Mouse (Mus musculus): ENCODE measurements around the gene Ddi2.

The Ddi2 gene

DNA sequence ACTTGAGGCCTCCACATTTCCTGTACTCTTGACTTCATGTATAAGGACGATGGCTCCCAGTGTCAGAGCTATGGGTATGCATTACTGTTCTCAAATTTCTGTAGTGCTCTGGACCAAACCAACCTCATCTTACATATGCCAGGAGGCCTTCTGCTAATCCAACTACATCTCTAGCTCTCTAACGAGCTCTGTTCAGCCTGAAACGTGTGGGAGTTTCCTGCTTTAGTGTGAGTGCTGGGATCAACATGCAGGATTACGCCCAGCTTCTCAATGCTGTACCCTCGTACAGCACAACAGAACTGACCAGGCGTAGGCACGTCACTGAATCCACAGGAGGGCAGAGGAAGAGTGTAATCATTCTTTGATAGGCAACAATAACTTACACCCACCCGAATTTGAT is 36.7 kb downstream of the Ddi2 start:
- no peak for DNase-seq

DNA sequence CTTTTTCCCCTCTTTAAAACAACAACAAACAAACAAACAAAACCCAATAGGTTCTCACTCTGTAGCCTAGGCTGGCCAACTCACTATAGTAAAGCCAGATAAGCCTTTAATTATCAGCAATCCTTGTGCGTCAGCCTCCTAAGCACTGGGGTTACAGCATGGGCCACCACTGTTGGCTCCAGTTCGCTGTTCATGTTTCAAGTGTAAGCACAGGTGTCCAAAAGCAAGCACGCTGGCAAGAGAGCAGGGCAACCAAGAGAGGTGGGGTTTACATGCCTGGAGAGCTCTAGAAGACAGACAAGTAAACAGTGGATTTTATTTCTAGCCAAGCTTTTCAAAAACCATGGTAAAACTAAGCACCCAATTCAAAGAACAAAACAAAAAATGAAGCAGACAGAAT is 37.1 kb downstream of the Ddi2 start:
- DNase-seq, result no peak

DNA sequence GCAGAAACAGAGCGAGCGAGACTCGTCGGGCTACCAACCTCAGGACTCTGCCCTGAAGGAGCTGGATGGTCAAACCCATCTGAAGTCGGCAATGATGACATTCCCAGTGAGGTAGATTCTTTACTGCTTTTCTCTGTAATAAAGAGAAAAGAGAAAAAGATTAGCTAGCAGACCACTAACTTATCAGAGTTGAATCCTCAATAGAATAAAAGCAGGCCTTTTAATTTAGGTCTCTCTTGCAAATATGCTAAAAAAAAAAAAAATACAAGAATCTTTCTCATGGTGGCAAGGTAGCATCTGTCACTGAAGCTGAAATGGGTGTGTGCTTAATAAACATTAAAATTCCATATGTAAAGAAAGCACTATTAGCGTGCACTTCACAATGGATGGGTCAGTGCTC is 37.7 kb downstream of the Ddi2 start, which contains the start of gene Rsc1a1:
Gene Rsc1a1 (minus strand): TSS at position 101 of the 400 bp plus-strand sequence.
- DNase-seq, result no peak

GRCm38 (mm10) chr4:141682706-141683230 is 40.5 kb downstream of the Ddi2 start:
- no peak for DNase-seq

DNA sequence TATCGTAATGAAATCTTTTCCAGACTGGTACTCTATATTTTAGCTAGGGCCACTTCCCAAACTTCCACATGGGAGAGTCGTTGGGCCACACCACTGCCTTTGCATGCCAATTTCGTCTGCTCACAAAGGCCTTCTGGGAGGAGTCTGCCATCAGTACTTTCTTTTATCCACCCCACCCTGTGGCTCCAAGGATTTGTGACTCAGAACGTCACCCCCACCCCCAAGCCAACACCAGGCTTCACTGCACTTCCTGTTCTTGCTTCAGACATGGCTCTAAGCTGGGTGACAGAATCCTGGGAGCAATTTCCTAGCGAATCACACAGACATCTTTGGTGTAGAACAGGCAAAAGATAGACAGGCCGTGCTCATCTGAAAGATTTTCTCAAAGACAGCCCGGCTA is 41.5 kb downstream of the Ddi2 start:
- no peak for DNase-seq

- DNase-seq, result no peak
These were observed 42.3 kb downstream of the Ddi2 start for GRCm38 (mm10) chr4:141680892-141681291.

DNA sequence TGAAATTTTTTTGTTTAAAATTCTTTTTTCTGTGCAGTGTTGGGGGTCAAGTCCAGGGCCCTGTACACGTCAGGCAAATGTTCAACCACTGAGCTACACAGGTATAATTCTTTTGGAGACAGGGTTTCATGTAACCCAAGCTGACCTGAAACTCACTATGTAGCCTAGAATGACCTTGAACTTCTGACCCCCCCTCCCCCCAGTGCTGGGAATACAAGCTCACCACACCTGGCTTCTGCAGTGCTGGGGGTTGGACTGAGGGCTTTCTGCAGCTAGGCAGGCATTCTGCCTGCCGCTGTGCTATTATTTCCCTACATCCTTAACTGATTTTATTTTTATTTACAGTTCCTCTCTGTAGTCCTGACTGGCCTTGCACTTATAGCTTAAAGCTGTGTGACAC is 44.2 kb downstream of the Ddi2 start:
- DNase-seq, result no peak

DNA sequence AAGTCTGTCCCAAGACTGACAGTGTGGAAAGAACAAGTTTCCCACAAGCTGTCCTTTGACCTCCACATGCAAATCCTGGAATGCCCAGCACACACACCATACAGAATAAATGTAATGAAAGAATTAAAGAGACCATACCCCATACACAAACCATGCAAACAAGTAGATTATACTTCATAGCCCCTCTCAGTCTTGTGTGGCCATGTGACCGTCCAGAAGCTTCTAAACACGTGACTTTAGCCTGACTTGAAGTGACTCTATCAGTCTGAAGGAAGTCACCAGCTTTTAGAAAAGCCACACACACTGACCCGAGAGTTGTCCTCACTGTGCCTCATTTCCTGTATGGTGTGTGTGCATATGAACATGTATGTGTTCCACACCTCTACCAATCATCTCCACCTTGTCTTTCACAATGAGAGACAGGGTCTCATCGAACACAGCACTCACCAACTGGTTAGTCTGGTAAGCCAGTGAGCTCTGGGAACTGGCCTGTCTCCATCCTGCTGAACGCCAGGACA is 46.7 kb downstream of the Ddi2 start:
- DNase-seq, result no peak

GRCm38 (mm10) chr4:141672325-141672724 is 50.9 kb downstream of the Ddi2 start:
- DNase-seq, result no peak

- DNase-seq, result no peak
These were observed 51.8 kb downstream of the Ddi2 start for GRCm38 (mm10) chr4:141671389-141671788.

- DNase-seq, result no peak
These were observed 53.1 kb downstream of the Ddi2 start for GRCm38 (mm10) chr4:141669898-141670712.

DNA sequence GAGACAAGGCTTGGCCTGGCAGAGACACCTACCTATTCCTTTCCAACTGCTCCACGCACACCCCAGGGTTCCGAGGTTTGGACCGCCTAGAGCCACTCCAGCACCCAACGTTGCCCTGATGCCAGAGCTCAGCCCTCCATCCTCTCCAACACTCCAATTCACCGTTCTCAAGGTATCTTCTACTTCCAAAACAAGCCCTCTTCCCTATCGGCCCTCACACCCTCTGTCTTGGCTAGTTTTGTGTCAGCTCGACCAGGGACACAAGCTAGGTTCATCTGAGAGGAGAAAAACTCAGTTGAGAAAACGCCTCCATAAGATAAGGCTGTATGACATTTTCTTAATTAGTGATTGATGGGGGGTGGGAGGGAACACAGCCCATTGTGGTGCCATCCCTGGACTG is 58.4 kb downstream of the Ddi2 start, which contains the start of gene Plekhm2:
Gene Plekhm2 (minus strand): TSS at position 101 of the 400 bp plus-strand sequence.
- DNase-seq, result no peak

- DNase-seq, result peak; percentile 69
These were observed 59.0 kb downstream of the Ddi2 start for GRCm38 (mm10) chr4:141664011-141664745.

DNA sequence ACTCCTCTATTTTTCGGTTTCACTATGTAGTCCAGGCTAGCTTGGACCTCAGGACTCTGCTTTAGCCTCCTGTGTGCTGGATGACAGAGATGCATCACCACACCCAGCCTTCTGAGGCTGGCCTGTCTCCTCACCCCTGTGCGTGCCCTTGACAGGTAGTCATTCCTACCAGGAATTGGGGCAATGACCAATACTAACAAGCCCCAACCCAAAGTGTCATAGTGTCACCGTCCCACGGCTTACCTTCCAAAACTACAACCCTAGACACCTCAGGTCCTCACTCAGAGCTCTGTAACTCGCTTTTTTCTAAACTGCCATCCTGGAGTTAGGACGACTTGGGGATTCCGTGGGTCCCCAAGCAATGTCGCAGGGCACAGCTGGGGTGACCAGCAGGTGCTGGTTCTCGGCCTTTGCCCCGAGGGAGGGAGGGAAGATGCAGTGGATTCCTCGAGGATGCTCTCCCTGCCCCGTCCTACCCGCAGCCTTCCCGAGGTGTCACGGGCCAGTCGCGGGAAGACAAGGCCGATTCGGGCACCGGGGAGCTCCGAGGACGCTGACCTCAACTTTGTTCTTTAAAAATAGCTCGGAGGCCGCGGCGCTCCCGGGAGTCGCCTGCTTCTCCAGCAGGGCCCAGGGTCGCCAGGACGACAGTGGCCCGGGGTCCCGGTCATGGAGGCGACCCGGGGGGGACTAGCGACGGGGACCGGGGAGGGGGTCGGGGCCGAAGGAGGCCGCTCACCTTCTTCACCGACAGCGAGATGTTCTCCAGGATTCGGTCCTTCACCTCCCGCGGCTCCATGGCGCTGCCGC is 59.9 kb downstream of the Ddi2 start:
- DNase-seq, result peak; percentile 45

DNA sequence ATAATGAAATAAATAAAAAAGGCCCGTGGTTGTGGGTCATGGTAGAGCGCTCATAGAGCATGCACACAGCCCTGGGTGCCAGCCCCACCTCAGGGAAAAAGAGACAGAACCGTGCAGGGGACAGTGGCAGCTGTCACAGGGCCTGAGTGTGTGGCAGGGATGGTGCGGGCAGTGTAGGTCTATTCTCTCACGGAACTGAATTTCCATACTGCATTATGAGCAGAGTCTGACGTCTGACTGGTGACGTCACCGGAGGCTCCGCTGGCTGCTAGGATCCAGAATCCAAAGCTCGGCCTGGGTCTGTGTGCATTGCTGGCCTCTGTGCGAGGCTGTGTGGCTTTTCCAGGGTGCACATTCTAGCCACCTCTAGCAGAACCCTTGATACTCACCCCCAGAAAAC is 62.3 kb downstream of the Ddi2 start:
- DNase-seq, result no peak

GRCm38 (mm10) chr4:141659739-141660138 is 63.5 kb downstream of the Ddi2 start:
- no peak for DNase-seq

DNA sequence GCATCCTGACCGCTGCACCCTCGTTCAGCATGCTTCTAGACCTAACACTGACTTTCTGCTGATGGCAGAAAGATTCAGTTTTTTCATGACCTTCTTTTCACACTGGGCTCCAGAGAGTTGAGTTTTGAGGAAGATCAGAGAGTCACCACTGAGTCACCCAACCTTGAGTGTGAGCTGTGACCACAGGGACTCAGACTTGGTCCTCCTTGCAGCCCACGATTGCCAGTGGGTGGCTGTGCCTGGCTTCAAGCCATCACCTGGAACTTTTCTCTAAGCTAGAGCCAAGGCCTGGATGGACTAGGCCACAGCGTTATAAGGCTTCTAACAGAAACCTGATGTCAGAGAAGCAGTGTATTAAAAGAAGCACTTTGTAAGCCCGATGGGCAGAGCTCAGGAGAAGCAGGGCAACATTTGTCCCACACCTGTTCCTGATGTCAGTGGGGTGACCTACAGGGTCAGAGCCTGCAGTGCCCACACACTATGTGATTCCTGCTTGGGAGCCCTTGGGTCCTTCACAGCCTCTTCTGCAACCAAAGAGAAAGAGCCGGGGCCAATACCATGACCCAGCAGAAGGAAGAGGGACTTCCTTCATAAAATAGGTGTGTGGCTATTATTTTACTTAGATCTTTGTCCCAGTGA is 64.3 kb downstream of the Ddi2 start:
- DNase-seq, result no peak

- DNase-seq, result no peak
These were observed 66.3 kb downstream of the Ddi2 start for GRCm38 (mm10) chr4:141656932-141657331.

DNA sequence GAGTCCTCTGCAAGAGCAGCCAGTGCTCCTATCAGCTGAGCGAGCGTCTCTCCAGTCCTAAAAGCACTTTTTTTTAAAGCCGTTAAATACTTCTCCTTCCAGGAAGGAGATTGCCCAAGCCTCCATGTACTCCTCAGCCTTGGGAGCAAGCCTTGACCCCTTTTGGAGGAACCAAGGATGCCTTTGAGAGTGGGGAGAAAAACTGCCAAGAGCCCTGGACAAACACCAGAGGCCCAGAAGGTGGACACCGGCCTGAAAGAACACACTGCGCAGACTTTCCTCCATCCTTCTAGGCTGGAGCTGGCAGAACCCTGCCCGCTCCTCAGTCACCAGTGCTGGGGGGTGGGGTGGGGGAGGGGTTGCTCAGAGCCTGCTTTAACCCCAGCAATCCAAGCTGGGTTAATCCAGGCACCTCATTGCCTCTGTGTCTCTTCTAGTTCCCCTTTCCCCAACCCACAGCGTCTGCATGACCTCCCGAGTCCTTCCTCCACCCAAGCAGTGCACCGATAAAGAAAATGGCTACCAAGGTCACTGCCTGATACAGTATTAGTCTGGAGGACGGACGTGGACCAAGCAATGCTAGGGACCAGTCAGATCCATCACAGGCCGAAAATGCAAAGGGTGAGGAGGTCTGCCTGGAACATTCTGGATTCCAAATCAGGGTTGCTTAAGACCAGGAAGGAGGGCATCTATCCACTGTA is 67.2 kb downstream of the Ddi2 start:
- DNase-seq, result no peak

GRCm38 (mm10) chr4:141654509-141654908 is 68.7 kb downstream of the Ddi2 start:
- DNase-seq, result no peak

DNA sequence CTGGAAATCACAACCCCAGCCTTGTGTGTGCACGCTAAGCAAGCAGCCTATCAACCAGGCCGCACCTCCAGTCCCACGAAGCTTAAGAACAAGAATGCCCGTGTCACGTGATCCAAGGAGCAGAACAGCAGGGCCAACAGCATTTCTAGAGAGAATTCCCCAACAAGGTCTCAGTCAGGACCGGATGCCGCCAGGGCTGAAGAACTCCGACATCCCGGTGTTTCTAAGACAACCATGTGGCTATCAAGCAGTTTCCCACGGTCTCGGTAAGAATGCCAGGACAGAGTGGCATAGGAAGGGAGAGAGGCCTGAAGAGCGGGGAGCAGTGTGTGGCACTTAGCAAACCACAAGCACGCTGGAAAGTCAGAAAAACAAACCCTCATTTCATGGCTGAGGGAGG is 69.4 kb downstream of the Ddi2 start:
- no peak for DNase-seq

DNA sequence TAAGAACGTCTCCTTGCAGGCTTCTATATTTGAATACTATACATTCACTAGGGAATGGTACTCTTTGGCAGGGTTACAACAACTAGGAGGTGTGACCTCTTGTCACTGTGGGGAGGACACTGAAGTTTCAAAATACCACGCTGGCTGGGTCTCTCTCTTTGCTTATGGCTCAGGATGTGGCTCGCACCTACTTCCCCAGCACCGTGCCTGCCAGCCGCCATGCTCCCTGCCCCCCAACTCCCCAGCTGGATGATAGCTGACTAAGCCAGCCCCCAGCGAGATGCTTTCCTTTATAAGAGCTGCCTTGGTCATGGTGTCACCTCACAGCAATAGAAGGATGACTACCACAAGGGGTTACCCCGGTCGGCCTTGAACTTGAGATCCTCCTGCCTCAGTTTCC is 70.2 kb downstream of the Ddi2 start:
- DNase-seq, result no peak
